Mouse (Mus musculus) embryonic facial prominence, embryonic 11.5 days (tissue): Measurements from ENCODE around the gene Stxbp5. TPM values are rescaled to one million over a fixed set of nuclear protein-coding genes. Genes with fewer than 3 reads are reported as not detected.
"Not testable (repeated sequence)": the region's sequence is repeated elsewhere in the genome, so short reads cannot be mapped to it uniquely, and the experiment has no call there.

Experiments
- ATAC-seq: fragments of 200-750 bp; cut with Nextera tagmentation; replicated peaks from 2 replicates; pipeline ENCODE4 v1.8.0; 2017; ENCODE audit warnings: low read depth; ENCODE audit not compliant: insufficient number of reproducible peaks, low FRiP score, low TSS enrichment
- DNase-seq: peaks from one replicate; pipeline ENCODE4 v3.0.0-alpha.2; 2015; ENCODE audit warnings: low spot score
- H3K27ac ChIP-seq: fragments of 300-500 bp; sonication (generic); replicated peaks from 2 replicates; pipeline ENCODE4 v1.5.1; 2014; ENCODE audit warnings: mild to moderate bottlenecking, low read depth, low read length, control low read depth
- H3K27me3 ChIP-seq: fragments of 300-500 bp; sonication (generic); 2 replicates; pipeline ENCODE4 v1.6.1; 2014; ENCODE audit warnings: mild to moderate bottlenecking, low read length, moderate library complexity, mixed read lengths; ENCODE audit not compliant: control insufficient read depth, insufficient read depth
- H3K36me3 ChIP-seq: fragments of 300-500 bp; sonication (generic); replicated peaks from 2 replicates; pipeline ENCODE4 v1.6.1; 2014; ENCODE audit warnings: low read depth, mild to moderate bottlenecking, low read length, moderate library complexity, mixed read lengths; ENCODE audit not compliant: control insufficient read depth, insufficient read depth
- H3K4me1 ChIP-seq: fragments of 300-500 bp; sonication (generic); 2 replicates; pipeline ENCODE4 v1.6.1; 2014; ENCODE audit warnings: low read length, mixed read lengths; ENCODE audit not compliant: control insufficient read depth, insufficient read depth
- H3K4me2 ChIP-seq: fragments of 300-500 bp; sonication (generic); 2 replicates; pipeline ENCODE4 v1.6.1; 2014; ENCODE audit warnings: low read depth, mild to moderate bottlenecking, control low read depth, low read length, moderate library complexity
- H3K4me3 ChIP-seq: fragments of 300-500 bp; sonication (generic); 2 replicates; pipeline ENCODE4 v1.5.1; 2014; ENCODE audit warnings: low read depth, low read length, control low read depth
- H3K9ac ChIP-seq: fragments of 300-500 bp; sonication (generic); replicated peaks from 2 replicates; pipeline ENCODE4 v1.6.1; 2014; ENCODE audit warnings: mild to moderate bottlenecking, control low read depth, low read length
- H3K9me3 ChIP-seq: fragments of 300-500 bp; sonication (generic); replicated peaks from 2 replicates; pipeline ENCODE4 v1.6.1; 2016; ENCODE audit warnings: mild to moderate bottlenecking, low read length, inconsistent platforms, mixed read lengths; ENCODE audit not compliant: control insufficient read depth
- WGBS: fragments of 180-500 bp; shearing (Covaris S2); extraction: QIAGEN DNeasy Blood & Tissue Kit; methylation state at CpG from one replicate; pipeline ENCODE4 v1.1.7; 2014; 5-methylcytosine and 5-hydroxymethylcytosine counted together
- polyA plus RNA-seq: library from polyadenylated mRNA; unstranded; fragments of >200 nt; fragmentation: Nextera tagmentation; extraction: Ambion mirVana; gene quantifications from 2 replicates; pipeline ENCODE4 v1.2.1, GENCODE M21; 2014

Gene Stxbp5
- polyA plus RNA-seq, 1 experiment from 2014 or later: 4.1 TPM

GRCm38 (mm10) chr10:9899816-9900215 is 1.1 kb downstream of the Stxbp5 start:
- ATAC-seq: no peak
- 2% methylated on average over 15 of the region's 15 CpGs for WGBS
- no peak overlapping the region for H3K9ac ChIP-seq

GRCm38 (mm10) chr10:9899086-9899485 is 1.8 kb downstream of the Stxbp5 start:
- H3K27me3 ChIP-seq: no peaks in the 10 kb centered on the region
- WGBS: 4% methylated on average over 7 of the region's 7 CpGs
- peak overlapping the region; percentile 81; the same call in 1 of the 2 replicates for H3K4me3 ChIP-seq
- H3K4me2 ChIP-seq: peak overlapping the region; percentile 34
- no peaks in the 10 kb centered on the region for H3K9me3 ChIP-seq
- no peaks in the 10 kb centered on the region for H3K36me3 ChIP-seq
- H3K27ac ChIP-seq: no peak overlapping the region
- DNase-seq (no peak), ATAC-seq (no peak)
- H3K4me1 ChIP-seq: no peaks in the 10 kb centered on the region
- H3K9ac ChIP-seq: no peak overlapping the region

More at GRCm38 (mm10) chr10:9899816-9900215, 1.1 kb downstream of the Stxbp5 start:
- H3K4me3 ChIP-seq: peak overlapping the region; percentile 81
- no peaks in the 10 kb centered on the region for H3K4me1 ChIP-seq
- DNase-seq: peak; percentile 58
- H3K4me2 ChIP-seq: peak overlapping the region; percentile 83
- no peaks in the 10 kb centered on the region for H3K9me3 ChIP-seq
- H3K36me3 ChIP-seq: no peaks in the 10 kb centered on the region
- H3K27ac ChIP-seq: no peak overlapping the region
- no peaks in the 10 kb centered on the region for H3K27me3 ChIP-seq

DNA sequence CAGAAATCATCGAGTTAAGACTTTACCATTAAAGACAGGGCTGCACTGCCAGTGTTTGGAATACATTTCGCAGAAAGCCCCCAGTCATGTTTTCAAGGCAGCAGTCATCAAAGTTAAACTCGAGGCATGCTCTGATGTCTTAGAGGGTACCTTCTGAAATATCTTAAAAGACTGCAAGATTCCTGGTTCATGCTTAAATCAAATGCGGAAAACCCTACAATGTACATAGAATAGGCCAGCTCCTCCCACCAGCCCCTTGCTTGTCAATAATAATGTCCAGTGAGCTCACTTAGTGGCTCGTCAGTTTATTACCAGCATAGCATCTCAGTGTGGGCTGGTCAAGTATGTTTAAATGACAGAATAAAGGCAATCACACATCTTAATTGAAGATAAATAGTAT is 3.0 kb downstream of the Stxbp5 start:
- H3K4me3 ChIP-seq: no peak overlapping the region
- no peak overlapping the region for H3K9ac ChIP-seq
- no peaks in the 10 kb centered on the region for H3K9me3 ChIP-seq
- H3K4me2 ChIP-seq: no peak overlapping the region
- DNase-seq: no peak
- no peak overlapping the region for H3K27ac ChIP-seq
- 77% methylated on average over 5 of the region's 5 CpGs for WGBS
- H3K27me3 ChIP-seq: no peaks in the 10 kb centered on the region
- no peak for ATAC-seq
- no peaks in the 10 kb centered on the region for H3K36me3 ChIP-seq
- H3K4me1 ChIP-seq: no peaks in the 10 kb centered on the region

DNA sequence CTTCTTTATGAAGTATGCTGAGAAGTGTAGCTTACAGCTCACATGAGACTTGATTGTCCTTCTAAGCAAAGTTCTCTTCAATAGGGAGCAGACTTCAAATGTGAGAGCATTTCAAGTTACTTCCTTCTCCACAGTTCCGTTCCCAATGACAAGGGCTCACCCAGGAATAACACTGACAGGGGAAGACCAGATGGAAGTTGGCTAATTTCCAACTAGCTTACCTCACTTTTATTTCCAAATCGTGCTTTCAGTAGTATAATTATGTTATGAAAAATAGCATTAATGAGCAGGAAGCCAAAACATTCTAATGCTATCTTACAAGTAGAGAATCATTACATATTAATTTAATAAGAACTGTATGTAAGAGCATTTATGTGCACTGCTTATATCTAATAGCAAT is 7.3 kb downstream of the Stxbp5 start:
- no peak overlapping the region for H3K9ac ChIP-seq
- no peak overlapping the region for H3K27ac ChIP-seq
- WGBS: 87% methylated on average over 2 of the region's 2 CpGs
- ATAC-seq (no peak), DNase-seq (no peak)
- no peaks in the 10 kb centered on the region for H3K36me3 ChIP-seq
- no peaks in the 10 kb centered on the region for H3K27me3 ChIP-seq
- no peaks in the 10 kb centered on the region for H3K4me1 ChIP-seq
- no peak overlapping the region for H3K4me2 ChIP-seq
- H3K9me3 ChIP-seq: no peaks in the 10 kb centered on the region
- H3K4me3 ChIP-seq: no peak overlapping the region

- Histone ChIP-seq H3K4me1 (no peaks in the 10 kb centered on the region), H3K4me2 (no peak overlapping the region), H3K36me3 (no peaks in the 10 kb centered on the region), H3K9me3 (no peaks in the 10 kb centered on the region), H3K27me3 (no peaks in the 10 kb centered on the region), H3K4me3 (no peak overlapping the region), H3K27ac (no peak overlapping the region), H3K9ac (no peak overlapping the region)
- 69% methylated on average over 8 of the region's 8 CpGs for WGBS
- ATAC-seq (no peak), DNase-seq (no peak)
Observed at GRCm38 (mm10) chr10:9889651-9890050, 11.2 kb downstream of the Stxbp5 start.

GRCm38 (mm10) chr10:9888655-9889054 is 12.2 kb downstream of the Stxbp5 start:
- H3K4me3 ChIP-seq: no peak overlapping the region
- H3K36me3 ChIP-seq: no peaks in the 10 kb centered on the region
- H3K4me2 ChIP-seq: no peak overlapping the region
- ATAC-seq (no peak), DNase-seq (no peak)
- no peaks in the 10 kb centered on the region for H3K9me3 ChIP-seq
- H3K27ac ChIP-seq: no peak overlapping the region
- no peak overlapping the region for H3K9ac ChIP-seq
- H3K27me3 ChIP-seq: no peaks in the 10 kb centered on the region
- no peaks in the 10 kb centered on the region for H3K4me1 ChIP-seq
- WGBS: 85% methylated on average over 4 of the region's 4 CpGs

DNA sequence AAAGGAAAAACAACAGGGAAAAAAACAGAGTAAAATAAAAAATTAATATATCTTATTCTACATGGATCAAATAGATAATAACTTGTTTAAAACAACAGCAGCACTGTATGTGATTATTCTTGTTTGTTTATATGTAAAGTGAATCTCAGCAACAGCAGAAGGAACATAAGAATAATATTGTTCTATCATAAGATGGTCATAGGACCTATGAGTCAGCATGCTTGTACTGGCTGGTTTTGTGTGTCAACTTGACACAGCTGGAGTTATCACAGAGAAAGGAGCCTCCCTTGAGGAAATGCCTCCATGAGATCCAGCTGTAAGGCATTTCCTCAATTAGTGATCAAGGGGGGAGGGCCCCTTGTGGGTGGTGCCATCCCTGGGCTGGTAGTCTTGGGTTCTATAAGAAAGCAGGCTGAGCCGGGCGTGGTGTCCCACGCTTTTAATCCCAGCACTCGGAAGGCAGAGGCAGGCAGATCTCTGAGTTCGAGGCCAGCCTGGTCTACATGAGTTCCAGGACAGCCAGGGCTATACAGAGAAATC is 19.0 kb downstream of the Stxbp5 start:
- not testable (repeated sequence) for H3K9ac ChIP-seq, DNase-seq, H3K9me3 ChIP-seq, H3K27me3 ChIP-seq, H3K36me3 ChIP-seq, H3K27ac ChIP-seq, H3K4me1 ChIP-seq, H3K4me2 ChIP-seq, ATAC-seq, H3K4me3 ChIP-seq
- WGBS: 86% methylated on average over 5 of the region's 5 CpGs

- Histone ChIP-seq H3K36me3 (no peaks in the 10 kb centered on the region), H3K27me3 (no peaks in the 10 kb centered on the region), H3K9me3 (no peaks in the 10 kb centered on the region), H3K4me3 (no peak overlapping the region), H3K9ac (no peak overlapping the region), H3K4me1 (no peaks in the 10 kb centered on the region), H3K4me2 (no peak overlapping the region), H3K27ac (no peak overlapping the region)
- DNase-seq (no peak), ATAC-seq (no peak)
- 76% methylated on average over 6 of the region's 6 CpGs for WGBS
Observed at GRCm38 (mm10) chr10:9880070-9880728, 20.7 kb downstream of the Stxbp5 start.
